Comparison of ENCODE assay signal across 25 mouse cellular contexts in the genomic region with DNA sequence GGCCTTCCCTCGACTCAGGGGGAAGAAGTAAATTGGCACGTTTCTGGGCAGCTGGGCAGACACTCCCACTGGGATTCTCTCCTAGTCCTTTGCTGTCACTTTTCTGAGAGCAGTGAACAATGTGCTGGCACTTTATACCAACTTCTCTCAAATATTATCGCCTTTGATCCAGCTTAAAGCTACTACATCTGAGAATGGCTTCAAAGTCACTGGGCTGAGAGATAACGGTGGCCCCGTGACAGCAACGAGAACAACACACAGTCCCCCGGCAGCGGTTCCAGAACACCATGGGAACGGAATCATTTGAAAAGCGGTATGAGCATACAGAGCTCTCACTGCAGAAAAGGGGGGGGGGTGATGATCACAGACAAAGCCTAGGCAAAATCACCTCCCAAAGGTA. TPM values are rescaled to one million over a fixed set of nuclear protein-coding genes. Genes with fewer than 3 reads are reported as not detected.
DNase-seq lines count a peak whose midpoint lies in the region; ATAC-seq and TF ChIP-seq lines count a peak whose summit lies in the region.
"Had no signal": no experiment of that assay in that cellular context is flagged by ENCODE, and none has a peak within 500 bp of the region (broad histone marks: within the 10 kb centered on the region; RNA-seq: fewer than 3 reads in every experiment).

No protein-coding gene starts in this region.

- DNase-seq in layer of hippocampus, adult 2 months (ENCODE audit: low spot score in 2 of 2), result no peak
- DNase-seq in layer of hippocampus, postnatal 14 days (ENCODE audit: low spot score in 2 of 2), result no peak
- peak; percentile 48 for DNase-seq in brain, embryonic 14.5 days (ENCODE audit: low read depth)
- no peak for DNase-seq in liver
- DNase-seq in kidney, adult 2 months, result no peak
- DNase-seq: adrenal gland, postnatal 10 days; adrenal gland, postnatal 36 days; cerebellum, adult 11-12 months; cerebellum, adult 8-10 months; cerebellum, postnatal 10 days; cerebellum, postnatal 36 days; embryo, embryonic 11 days; forebrain, postnatal 0 days; gastrocnemius, postnatal 25 days had no signal

- no peak overlapping the region for H3K4me2 ChIP-seq in midbrain, embryonic 16.5 days (ENCODE audit: low read length)
- no peak overlapping the region for H3K4me2 ChIP-seq in midbrain, embryonic 13.5 days (replicated peaks)
- H3K4me2 ChIP-seq: embryonic facial prominence, embryonic 13.5 days; forebrain, embryonic 12.5 days; heart, embryonic 11.5 days; hindbrain, embryonic 12.5 days; hindbrain, embryonic 15.5 days had no signal

- no peaks in the 10 kb centered on the region for H3K9me3 ChIP-seq in midbrain, embryonic 16.5 days (replicated peaks; ENCODE audit: control insufficient read depth, low read length, poor library complexity, severe bottlenecking)
- H3K9me3 ChIP-seq in midbrain, embryonic 13.5 days, result no peaks in the 10 kb centered on the region
- H3K9me3 ChIP-seq: embryonic facial prominence, embryonic 10.5 days; embryonic facial prominence, embryonic 13.5 days; forebrain, embryonic 12.5 days; hindbrain, embryonic 12.5 days; hindbrain, embryonic 15.5 days had no signal

- H3K27me3 ChIP-seq in midbrain, embryonic 16.5 days (ENCODE audit: control insufficient read depth, insufficient read depth, low read depth, low read length), result no peaks in the 10 kb centered on the region
- no peaks in the 10 kb centered on the region for H3K27me3 ChIP-seq in midbrain, embryonic 13.5 days
- no peaks in the 10 kb centered on the region for H3K27me3 ChIP-seq in kidney, adult 2 months (replicated peaks; ENCODE audit: control insufficient read depth, insufficient read depth, low read length)
- H3K27me3 ChIP-seq: embryonic facial prominence, embryonic 13.5 days; forebrain, embryonic 12.5 days; hindbrain, embryonic 12.5 days; hindbrain, embryonic 15.5 days; Patski had no signal

- H3K9ac ChIP-seq in midbrain, embryonic 16.5 days (ENCODE audit: low read depth, low read length), result no peak overlapping the region
- H3K9ac ChIP-seq in midbrain, embryonic 13.5 days (replicated peaks), result no peak overlapping the region
- H3K9ac ChIP-seq: embryonic facial prominence, embryonic 13.5 days; forebrain, embryonic 12.5 days; forebrain, postnatal 0 days; hindbrain, embryonic 12.5 days; hindbrain, embryonic 15.5 days had no signal

- no peak for TF ChIP-seq POLR2A in brain, embryonic 14.5 days (IDR thresholded peaks at IDR 0.05; ENCODE audit: borderline replicate concordance, extremely low read depth, insufficient read depth, insufficient read length, poor library complexity, severe bottlenecking)
- no peak for TF ChIP-seq POLR2A in kidney, adult 2 months (IDR thresholded peaks at IDR 0.05; ENCODE audit: low read depth, low read length)

- H3K36me3 ChIP-seq in midbrain, embryonic 16.5 days (ENCODE audit: control insufficient read depth, insufficient read depth, low read length), result peaks cover 10% of the 10 kb centered on the region; the same call in 1 of the 2 replicates
- peaks cover 29% of the 10 kb centered on the region for H3K36me3 ChIP-seq in midbrain, embryonic 13.5 days
- H3K36me3 ChIP-seq in kidney, adult 2 months (ENCODE audit: control insufficient read depth, insufficient read depth, low read length), result peaks cover 1% of the 10 kb centered on the region
- H3K36me3 ChIP-seq: hindbrain, embryonic 12.5 days had no signal

- H3K4me3 ChIP-seq in layer of hippocampus, adult 2 months, result no peak overlapping the region
- no peak overlapping the region for H3K4me3 ChIP-seq in midbrain, embryonic 16.5 days (ENCODE audit: low read depth, low read length)
- no peak overlapping the region for H3K4me3 ChIP-seq in midbrain, embryonic 13.5 days (replicated peaks)
- H3K4me3 ChIP-seq in kidney, adult 2 months (ENCODE audit: insufficient read depth, low read depth, low read length), result no peak overlapping the region
- H3K4me3 ChIP-seq: embryonic facial prominence, embryonic 10.5 days; embryonic facial prominence, embryonic 13.5 days; erythroblast, embryonic 14.5 days; forebrain, embryonic 12.5 days; hindbrain, embryonic 12.5 days; hindbrain, embryonic 15.5 days had no signal

- H3K27ac ChIP-seq in layer of hippocampus, adult 2 months, result peak overlapping the region; percentile 23; the same call in 1 of the 2 replicates
- H3K27ac ChIP-seq in midbrain, embryonic 16.5 days (ENCODE audit: low read length), result no peak overlapping the region
- no peak overlapping the region for H3K27ac ChIP-seq in midbrain, embryonic 13.5 days
- no peak overlapping the region for H3K27ac ChIP-seq in kidney, adult 2 months (ENCODE audit: insufficient read depth, low read depth, low read length)
- H3K27ac ChIP-seq: embryonic facial prominence, embryonic 10.5 days; embryonic facial prominence, embryonic 13.5 days; forebrain, embryonic 12.5 days; hindbrain, embryonic 12.5 days; hindbrain, embryonic 15.5 days had no signal

- ATAC-seq in midbrain, embryonic 16.5 days, result peak; percentile 76
- ATAC-seq in midbrain, embryonic 13.5 days, result no peak
- ATAC-seq: CD4-positive, CD25-positive, alpha-beta regulatory T cell, adult 4 months; forebrain, postnatal 0 days; Patski had no signal

- TF ChIP-seq CTCF in layer of hippocampus, adult 2 months (conservative IDR thresholded peaks at IDR 0.05), result no peak
- TF ChIP-seq CTCF in brain, embryonic 14.5 days (IDR thresholded peaks at IDR 0.05; ENCODE audit: borderline replicate concordance, extremely low read depth, insufficient read depth, insufficient read length), result no peak
- no peak for TF ChIP-seq CTCF in kidney, adult 2 months (conservative IDR thresholded peaks at IDR 0.05; ENCODE audit: insufficient read depth, insufficient read length, low read depth, low read length)

- WGBS in midbrain, embryonic 16.5 days, result 58% methylated on average over 10 of the region's 10 CpGs
- 84% methylated on average over 10 of the region's 10 CpGs for WGBS in midbrain, embryonic 13.5 days
- WGBS in kidney, adult 2 months, result 91% methylated on average over 10 of the region's 10 CpGs

- H3K4me1 ChIP-seq in midbrain, embryonic 16.5 days (ENCODE audit: control insufficient read depth, insufficient read depth, low read length), result no peaks in the 10 kb centered on the region
- no peaks in the 10 kb centered on the region for H3K4me1 ChIP-seq in midbrain, embryonic 13.5 days (replicated peaks)
- H3K4me1 ChIP-seq in kidney, adult 2 months (ENCODE audit: control insufficient read depth, insufficient read depth, low read length), result no peaks in the 10 kb centered on the region
- H3K4me1 ChIP-seq: embryonic facial prominence, embryonic 10.5 days; embryonic facial prominence, embryonic 13.5 days; forebrain, embryonic 12.5 days; hindbrain, embryonic 12.5 days; hindbrain, embryonic 15.5 days had no signal

RNA-seq across cellular contexts. Expression of gene Nsf, which starts 31.0 kb away (rescaled TPM):
- 1,000 to 10,000 TPM; 1,134 to 1,252 TPM for total RNA-seq in layer of hippocampus, adult 2 months (2021)
- 1,000 to 10,000 TPM in 1 of 2 experiments, 100 to 1,000 TPM in 1; 994 to 1,064 TPM for total RNA-seq in layer of hippocampus, postnatal 14 days (2021)
- 223 and 248 TPM in 2 replicates for polyA plus RNA-seq in midbrain, embryonic 16.5 days (2015; fragmentation: Nextera tagmentation; extraction: Ambion mirVana)
- 113 and 138 TPM in 2 replicates for polyA plus RNA-seq in midbrain, embryonic 13.5 days (2015; fragmentation: Nextera tagmentation; extraction: Ambion mirVana)
- polyA plus RNA-seq in brain, embryonic 14.5 days (2012; rRNA removed), result 85.9 and 131 TPM in 2 replicates
- 35.4 and 39.4 TPM in 2 replicates for polyA plus RNA-seq in kidney, adult 2 months (2012; rRNA removed)

RNA-seq across cellular contexts. Expression of gene Arf2, which starts 43.7 kb away (rescaled TPM):
- 10 to 100 TPM; 39.7 to 47.0 TPM for total RNA-seq in layer of hippocampus, adult 2 months (2021)
- total RNA-seq in layer of hippocampus, postnatal 14 days (2021), result 10 to 100 TPM; 55.8 to 56.2 TPM
- 247 TPM in 2 replicates for polyA plus RNA-seq in midbrain, embryonic 16.5 days (2015; fragmentation: Nextera tagmentation; extraction: Ambion mirVana)
- 195 and 211 TPM in 2 replicates for polyA plus RNA-seq in midbrain, embryonic 13.5 days (2015; fragmentation: Nextera tagmentation; extraction: Ambion mirVana)
- 112 and 123 TPM in 2 replicates for polyA plus RNA-seq in brain, embryonic 14.5 days (2012; rRNA removed)
- 12.9 and 15.0 TPM in 2 replicates for polyA plus RNA-seq in kidney, adult 2 months (2012; rRNA removed)
